Mouse (Mus musculus) thymus, postnatal 10 days (tissue): ENCODE data around the gene Pisd.

Experiments
- DNase-seq, 2 experiments: peaks; one replicate each; pipeline ENCODE4 v3.0.0; 2021; ENCODE audit warnings: low spot score in 2 of 2

Pisd gene

GRCm38 (mm10) chr5:32711485-32711884 is 74.0 kb downstream of the Pisd start:
- DNase-seq: no peak

- DNase-seq: no peak
These were observed 79.1 kb downstream of the Pisd start for GRCm38 (mm10) chr5:32706226-32706780.

GRCm38 (mm10) chr5:32697208-32697867 is 88.1 kb downstream of the Pisd start:
- DNase-seq: no peak

GRCm38 (mm10) chr5:32693411-32693810 is 92.0 kb downstream of the Pisd start:
- DNase-seq: no peak
